Mouse (Mus musculus): ENCODE measurements at regions not wholly inside any gene's neighbourhood (a gene's known extent, or its start where the extent isn't known, plus 50 kb on each side); places are given as distances from the start of the nearest gene placed in this dataset.

- no peaks in the 10 kb centered on the region for H3K4me1 ChIP-seq (ENCODE audit: control insufficient read depth, insufficient read depth, low read length)
- no peak for TF ChIP-seq EP300 (IDR thresholded peaks at IDR 0.05; ENCODE audit: insufficient read depth, low read depth, low read length)
- no peak for TF ChIP-seq CTCF (IDR thresholded peaks at IDR 0.05)
- no peak for TF ChIP-seq POLR2A (IDR thresholded peaks at IDR 0.05; ENCODE audit: insufficient read depth, low read depth, low read length)
- H3K79me2 ChIP-seq (replicated peaks; ENCODE audit: control insufficient read depth, insufficient read depth, low read length) = no peaks in the 10 kb centered on the region
- H3K36me3 ChIP-seq (ENCODE audit: control insufficient read depth, insufficient read depth, low read length) = no peaks in the 10 kb centered on the region
- no peak overlapping the region for H3K9ac ChIP-seq (ENCODE audit: low read depth, low read length)
- WGBS = 49% methylated on average over 4 of the region's 4 CpGs
- H3K27me3 ChIP-seq (ENCODE audit: control insufficient read depth, insufficient read depth, low read length) = 0 out of 2 replicates have a peak, but pooled peaks cover 1% of the 10 kb centered on the region
- intact Hi-C loops (cut with DNase I) = no loop called here
- DNase-seq = no peak
- H3K27ac ChIP-seq = no peak overlapping the region
- H3K4me3 ChIP-seq = no peak overlapping the region
Observed at GRCm38 (mm10) chr3:35342584-35342983, 411.3 kb upstream of the Atp11b start.

GRCm38 (mm10) chr3:35343936-35344335 lies 410.0 kb upstream of the Atp11b start:
- no peaks in the 10 kb centered on the region for H3K36me3 ChIP-seq (ENCODE audit: control insufficient read depth, insufficient read depth, low read length)
- H3K4me1 ChIP-seq (ENCODE audit: control insufficient read depth, insufficient read depth, low read length) = no peaks in the 10 kb centered on the region
- TF ChIP-seq POLR2A (IDR thresholded peaks at IDR 0.05; ENCODE audit: insufficient read depth, low read depth, low read length) (no peak), CTCF (IDR thresholded peaks at IDR 0.05) (no peak), EP300 (IDR thresholded peaks at IDR 0.05; ENCODE audit: insufficient read depth, low read depth, low read length) (no peak)
- no peak overlapping the region for H3K4me3 ChIP-seq
- H3K27ac ChIP-seq = no peak overlapping the region
- 0 out of 2 replicates have a peak, but pooled peaks cover 1% of the 10 kb centered on the region for H3K27me3 ChIP-seq (ENCODE audit: control insufficient read depth, insufficient read depth, low read length)
- no peak overlapping the region for H3K9ac ChIP-seq (ENCODE audit: low read depth, low read length)
- WGBS = 75% methylated on average over 5 of the region's 5 CpGs
- DNase-seq = no peak
- no peaks in the 10 kb centered on the region for H3K79me2 ChIP-seq (replicated peaks; ENCODE audit: control insufficient read depth, insufficient read depth, low read length)
- intact Hi-C loops (cut with DNase I) = no loop called here

GRCm38 (mm10) chr3:35349114-35349513 lies 404.8 kb upstream of the Atp11b start:
- Histone ChIP-seq H3K27me3 (ENCODE audit: control insufficient read depth, insufficient read depth, low read length) (no peaks in the 10 kb centered on the region), H3K9ac (ENCODE audit: low read depth, low read length) (no peak overlapping the region), H3K4me1 (ENCODE audit: control insufficient read depth, insufficient read depth, low read length) (no peaks in the 10 kb centered on the region), H3K36me3 (ENCODE audit: control insufficient read depth, insufficient read depth, low read length) (no peaks in the 10 kb centered on the region), H3K79me2 (replicated peaks; ENCODE audit: control insufficient read depth, insufficient read depth, low read length) (no peaks in the 10 kb centered on the region), H3K27ac (no peak overlapping the region), H3K4me3 (no peak overlapping the region)
- 66% methylated on average over 7 of the region's 7 CpGs for WGBS
- intact Hi-C loops (cut with DNase I) = no loop called here
- DNase-seq = no peak
- TF ChIP-seq EP300 (IDR thresholded peaks at IDR 0.05; ENCODE audit: insufficient read depth, low read depth, low read length) (no peak), POLR2A (IDR thresholded peaks at IDR 0.05; ENCODE audit: insufficient read depth, low read depth, low read length) (no peak), CTCF (IDR thresholded peaks at IDR 0.05) (no peak)

- intact Hi-C loops (cut with DNase I) = no loop called here
Observed at GRCm38 (mm10) chr3:35353442-35353841, 400.5 kb upstream of the Atp11b start.

GRCm38 (mm10) chr3:35353920-35354319 lies 400.0 kb upstream of the Atp11b start:
- Histone ChIP-seq H3K79me2 (replicated peaks; ENCODE audit: control insufficient read depth, insufficient read depth, low read length) (no peaks in the 10 kb centered on the region), H3K27ac (no peak overlapping the region), H3K36me3 (ENCODE audit: control insufficient read depth, insufficient read depth, low read length) (no peaks in the 10 kb centered on the region), H3K4me1 (ENCODE audit: control insufficient read depth, insufficient read depth, low read length) (no peaks in the 10 kb centered on the region), H3K4me3 (no peak overlapping the region), H3K27me3 (ENCODE audit: control insufficient read depth, insufficient read depth, low read length) (no peaks in the 10 kb centered on the region), H3K9ac (ENCODE audit: low read depth, low read length) (no peak overlapping the region)
- WGBS = 60% methylated on average over 7 of the region's 7 CpGs
- DNase-seq = no peak
- intact Hi-C loops (cut with DNase I) = no loop called here
- TF ChIP-seq POLR2A (IDR thresholded peaks at IDR 0.05; ENCODE audit: insufficient read depth, low read depth, low read length) (no peak), EP300 (IDR thresholded peaks at IDR 0.05; ENCODE audit: insufficient read depth, low read depth, low read length) (no peak), CTCF (IDR thresholded peaks at IDR 0.05) (no peak)

More at GRCm38 (mm10) chr3:35353442-35353841, 400.5 kb upstream of the Atp11b start:
- TF ChIP-seq EP300 (IDR thresholded peaks at IDR 0.05; ENCODE audit: insufficient read depth, low read depth, low read length) (no peak), POLR2A (IDR thresholded peaks at IDR 0.05; ENCODE audit: insufficient read depth, low read depth, low read length) (no peak), CTCF (IDR thresholded peaks at IDR 0.05) (no peak)
- Histone ChIP-seq H3K27me3 (ENCODE audit: control insufficient read depth, insufficient read depth, low read length) (no peaks in the 10 kb centered on the region), H3K4me3 (no peak overlapping the region), H3K79me2 (replicated peaks; ENCODE audit: control insufficient read depth, insufficient read depth, low read length) (no peaks in the 10 kb centered on the region), H3K36me3 (ENCODE audit: control insufficient read depth, insufficient read depth, low read length) (no peaks in the 10 kb centered on the region), H3K4me1 (ENCODE audit: control insufficient read depth, insufficient read depth, low read length) (no peaks in the 10 kb centered on the region), H3K27ac (no peak overlapping the region), H3K9ac (ENCODE audit: low read depth, low read length) (no peak overlapping the region)
- DNase-seq = no peak
- 84% methylated on average over 9 of the region's 9 CpGs for WGBS

DNA sequence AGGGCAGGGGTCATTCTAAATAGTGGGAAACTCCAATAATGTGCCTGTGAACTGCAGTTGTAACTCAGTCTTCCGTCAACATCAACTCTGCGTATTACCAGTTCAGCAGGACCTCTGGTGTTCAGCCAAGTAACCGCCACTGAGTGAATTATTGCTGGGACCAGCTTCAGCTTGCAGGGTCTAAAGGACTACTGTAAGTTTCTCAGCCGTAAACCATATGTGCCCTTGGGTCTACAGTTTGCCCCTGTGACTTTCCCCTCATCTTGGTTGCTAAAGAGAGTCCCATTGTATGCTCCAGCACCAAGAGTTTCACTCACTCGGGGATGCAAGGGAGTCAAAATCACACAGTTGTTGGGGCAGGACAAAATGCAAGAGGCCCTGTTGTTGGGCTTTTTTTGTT lies 399.6 kb upstream of the Atp11b start:
- H3K79me2 ChIP-seq (replicated peaks; ENCODE audit: control insufficient read depth, insufficient read depth, low read length) = no peaks in the 10 kb centered on the region
- no peak for DNase-seq
- WGBS = 82% methylated on average over 5 of the region's 5 CpGs
- no peak overlapping the region for H3K27ac ChIP-seq
- H3K4me3 ChIP-seq = no peak overlapping the region
- no peaks in the 10 kb centered on the region for H3K4me1 ChIP-seq (ENCODE audit: control insufficient read depth, insufficient read depth, low read length)
- TF ChIP-seq EP300 (IDR thresholded peaks at IDR 0.05; ENCODE audit: insufficient read depth, low read depth, low read length) = no peak
- no peak for TF ChIP-seq POLR2A (IDR thresholded peaks at IDR 0.05; ENCODE audit: insufficient read depth, low read depth, low read length)
- TF ChIP-seq CTCF (IDR thresholded peaks at IDR 0.05) = no peak
- H3K27me3 ChIP-seq (ENCODE audit: control insufficient read depth, insufficient read depth, low read length) = no peaks in the 10 kb centered on the region
- no peak overlapping the region for H3K9ac ChIP-seq (ENCODE audit: low read depth, low read length)
- intact Hi-C loops (cut with DNase I) = no loop called here
- H3K36me3 ChIP-seq (ENCODE audit: control insufficient read depth, insufficient read depth, low read length) = no peaks in the 10 kb centered on the region

Measured in heart, adult 2 months (tissue).